Mouse (Mus musculus): ENCODE results near the gene Nkx2-5. TPM values are rescaled to one million over a fixed set of nuclear protein-coding genes. Genes with fewer than 3 reads are reported as not detected.

Gene Nkx2-5
- total RNA-seq, 2 experiments from 2014 or later: 75.6 to 79.8 TPM

DNA sequence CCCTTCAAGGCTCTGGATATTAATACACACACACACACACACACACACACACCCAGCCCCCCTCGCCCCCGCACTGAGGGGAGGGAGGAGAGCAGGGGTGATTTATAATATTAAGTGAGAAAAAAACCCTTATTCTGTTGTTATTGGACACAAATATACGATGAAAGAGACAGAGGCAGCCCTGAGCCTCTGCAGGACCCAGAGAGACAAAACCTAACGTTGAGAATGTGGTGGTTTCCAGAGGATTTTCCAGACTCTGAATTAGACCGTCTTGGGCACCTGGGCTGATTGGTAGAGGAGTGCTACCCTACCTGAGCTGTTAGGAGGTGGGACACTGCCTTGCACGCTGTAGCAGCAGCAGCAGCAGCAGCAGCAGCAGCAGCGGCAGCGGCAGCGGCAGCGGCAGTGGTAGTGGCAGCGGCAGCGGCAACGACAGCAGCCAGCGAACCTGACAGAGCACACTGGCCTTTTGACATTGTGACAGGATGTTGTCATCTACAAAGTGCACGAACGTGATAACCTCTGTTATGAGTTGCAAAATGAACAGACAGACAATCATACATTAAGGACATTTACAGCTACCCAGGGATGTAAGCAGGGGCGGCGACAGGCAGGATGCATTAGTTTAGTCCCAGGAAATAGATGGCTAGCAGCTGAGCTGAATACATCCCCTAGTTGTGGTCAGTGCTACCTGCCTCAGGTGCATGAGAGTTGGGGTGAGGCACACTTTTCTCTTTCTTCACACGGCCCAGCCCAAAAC is 7.8 kb downstream of the Nkx2-5 start:
- peak in 1 of 2 experiments; percentile 22 for DNase-seq

GRCm38 (mm10) chr17:26836377-26836776 is 8.4 kb downstream of the Nkx2-5 start:
- DNase-seq: no peak

DNA sequence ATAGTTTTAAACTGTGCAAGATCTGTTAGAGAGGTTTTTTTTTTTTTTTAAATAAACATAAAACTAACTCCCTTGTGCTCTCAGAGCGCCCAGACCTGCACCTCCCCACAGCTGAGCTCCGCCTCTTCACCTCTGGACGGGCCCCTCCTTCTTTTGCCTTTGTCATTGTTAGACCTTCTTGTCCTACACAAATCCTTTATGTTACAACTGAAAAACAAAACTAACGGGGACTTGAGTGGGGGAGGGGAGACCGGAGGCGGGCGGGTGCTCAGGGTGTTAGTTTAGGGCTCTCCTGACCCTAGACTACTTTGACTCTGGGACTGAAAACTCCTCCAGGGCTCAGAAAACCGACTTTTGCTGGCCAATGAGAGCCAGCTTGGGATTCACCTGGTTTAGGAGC is 8.9 kb downstream of the Nkx2-5 start:
- DNase-seq: peak in 1 of 2 experiments; percentile 33

DNA sequence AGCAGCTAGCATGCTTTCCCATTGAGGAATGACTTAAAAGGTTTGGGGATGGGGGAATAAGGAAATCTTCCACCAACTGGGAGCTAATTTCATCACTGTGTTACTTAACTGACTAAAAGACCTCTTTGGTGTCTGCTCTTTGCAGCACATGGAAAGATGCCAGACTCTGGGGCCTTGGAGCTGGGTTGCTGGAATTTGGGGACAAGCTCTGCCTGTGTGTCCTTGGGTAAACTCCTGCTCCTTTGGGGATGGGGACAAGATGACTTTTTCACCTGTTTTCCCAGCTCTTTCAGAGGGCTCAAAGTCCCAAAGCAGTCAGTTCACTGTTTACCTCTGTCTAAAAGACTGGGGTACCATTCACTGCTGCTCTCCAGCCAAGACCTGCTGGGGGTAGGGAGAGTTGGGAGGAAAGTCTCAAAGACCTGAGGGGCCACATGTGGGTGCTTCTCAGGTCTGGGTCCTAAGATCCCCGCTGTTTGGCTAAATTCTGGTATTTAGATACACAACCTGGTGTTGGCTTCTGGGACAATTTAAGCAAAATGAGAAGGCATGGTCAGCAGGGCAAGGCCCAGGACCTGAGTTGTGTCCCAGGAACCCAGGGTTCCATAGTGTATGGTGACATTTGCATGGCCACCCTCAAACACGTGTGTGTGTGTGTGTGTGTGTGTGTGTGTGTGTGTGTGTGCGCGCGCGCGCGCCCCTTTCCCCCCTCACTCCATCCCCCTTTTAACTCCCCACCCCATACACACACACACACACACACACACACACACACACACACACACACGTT is 9.6 kb downstream of the Nkx2-5 start:
- no peak for DNase-seq

GRCm38 (mm10) chr17:26834302-26834965 is 10.4 kb downstream of the Nkx2-5 start:
- no peak for DNase-seq

DNA sequence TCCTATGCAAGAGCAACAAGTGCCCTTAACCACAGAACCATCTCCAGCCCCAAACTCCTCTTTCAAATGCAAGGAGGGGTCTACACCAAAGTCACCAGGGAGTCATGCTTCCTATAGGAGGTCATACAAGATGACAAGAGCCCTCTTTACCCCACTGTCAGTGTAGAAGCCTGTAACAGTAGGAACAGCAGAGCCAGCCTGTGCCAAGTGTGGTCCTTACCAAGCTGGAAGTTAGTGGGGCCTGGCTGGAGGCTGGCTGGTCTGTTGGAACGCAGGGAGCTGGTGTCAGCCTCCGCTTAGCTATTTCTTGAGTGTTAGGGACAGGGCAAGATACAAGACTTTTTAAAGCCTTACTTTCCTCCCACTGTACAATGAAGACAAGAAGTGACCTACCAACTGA is 11.0 kb downstream of the Nkx2-5 start:
- no peak for DNase-seq

GRCm38 (mm10) chr17:26826131-26826530 is 18.7 kb downstream of the Nkx2-5 start:
- DNase-seq: no peak

- DNase-seq: no peak
Measured at GRCm38 (mm10) chr17:26817776-26818175, 27.0 kb downstream of the Nkx2-5 start.

GRCm38 (mm10) chr17:26816810-26817209 is 28.0 kb downstream of the Nkx2-5 start:
- no peak for DNase-seq

DNA sequence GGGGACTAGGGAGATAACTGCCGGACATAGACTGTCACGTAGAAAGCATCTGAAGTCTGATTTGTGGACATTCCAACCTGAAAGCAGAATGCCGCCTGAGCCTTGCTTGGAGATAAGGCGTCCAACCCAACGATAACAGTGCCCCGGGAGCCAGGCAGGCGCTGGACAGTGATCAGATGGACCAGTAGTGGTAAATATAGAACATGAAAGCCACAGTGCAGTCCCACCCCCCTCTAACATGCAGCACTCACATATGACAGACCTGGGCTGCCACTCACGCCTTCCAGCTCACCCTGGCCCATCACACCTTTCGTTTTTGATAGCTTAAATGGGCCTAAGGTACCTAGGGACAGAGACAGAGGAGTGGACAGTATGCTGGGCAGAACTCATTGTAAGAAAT is 31.3 kb downstream of the Nkx2-5 start:
- DNase-seq: no peak

- DNase-seq: no peak
Measured at GRCm38 (mm10) chr17:26812607-26813006, 32.2 kb downstream of the Nkx2-5 start.

DNA sequence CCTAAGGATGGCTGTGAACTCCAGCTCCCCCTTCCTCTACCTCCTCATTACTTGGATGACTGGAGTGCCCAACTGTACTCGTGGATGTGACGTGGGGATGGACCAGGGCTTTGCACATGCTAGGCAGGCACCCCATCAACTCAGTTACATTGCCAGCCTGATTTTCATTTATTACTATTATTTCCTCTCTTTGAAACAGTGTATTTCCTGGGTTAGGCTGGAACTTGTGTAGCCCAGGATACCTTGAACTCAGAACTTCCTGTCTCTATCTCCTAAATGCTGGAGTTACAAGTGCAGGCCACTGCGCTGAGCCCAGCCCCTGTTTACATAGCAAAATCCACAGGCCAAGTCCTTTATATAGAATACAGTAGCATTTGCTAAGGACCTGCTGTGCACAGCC is 41.9 kb downstream of the Nkx2-5 start:
- no peak for DNase-seq

- no peak for DNase-seq
Measured at GRCm38 (mm10) chr17:26797379-26798128, 47.3 kb downstream of the Nkx2-5 start.

DNA sequence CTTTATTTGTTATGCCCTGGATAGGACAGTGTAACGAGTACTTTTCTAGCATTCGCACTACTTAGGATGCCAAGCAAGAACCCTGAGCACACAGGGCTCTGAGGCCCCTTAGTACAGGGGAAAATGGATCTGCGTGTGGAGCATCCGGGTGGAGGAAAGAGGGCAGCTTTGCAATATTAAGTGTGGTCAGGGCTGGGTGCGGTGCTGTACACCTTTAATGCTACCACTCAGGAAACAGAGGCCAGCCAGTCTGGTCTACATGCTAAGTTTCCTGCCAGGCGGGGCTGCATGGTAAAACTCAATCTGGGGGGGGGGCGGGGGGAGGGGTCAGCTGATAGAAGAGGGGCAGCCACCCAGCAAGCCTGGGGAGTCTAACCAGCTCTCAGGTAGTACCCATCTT is 49.4 kb downstream of the Nkx2-5 start:
- DNase-seq: no peak

DNA sequence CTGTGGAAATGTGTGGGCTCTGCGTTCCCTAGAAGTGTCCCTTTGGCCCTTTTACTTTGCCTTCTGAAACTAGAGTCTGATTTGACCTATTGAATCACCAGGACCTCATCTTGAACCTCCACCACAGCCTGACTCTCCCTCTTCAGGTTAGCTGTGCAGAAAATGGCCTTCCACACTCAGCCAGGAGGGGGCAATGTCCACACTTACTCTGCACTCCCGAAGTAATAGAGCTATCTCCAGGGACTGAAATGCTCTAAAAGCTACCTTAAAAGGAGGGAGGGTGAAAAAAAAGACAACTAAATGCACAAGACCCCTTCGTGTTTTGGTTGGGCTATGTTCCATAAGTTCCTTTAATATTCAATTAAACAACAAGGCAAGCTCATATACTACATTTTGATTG is 50.1 kb downstream of the Nkx2-5 start:
- DNase-seq: peak; percentile 54 to 78

GRCm38 (mm10) chr17:26793068-26793765 is 51.6 kb downstream of the Nkx2-5 start:
- DNase-seq: no peak

DNA sequence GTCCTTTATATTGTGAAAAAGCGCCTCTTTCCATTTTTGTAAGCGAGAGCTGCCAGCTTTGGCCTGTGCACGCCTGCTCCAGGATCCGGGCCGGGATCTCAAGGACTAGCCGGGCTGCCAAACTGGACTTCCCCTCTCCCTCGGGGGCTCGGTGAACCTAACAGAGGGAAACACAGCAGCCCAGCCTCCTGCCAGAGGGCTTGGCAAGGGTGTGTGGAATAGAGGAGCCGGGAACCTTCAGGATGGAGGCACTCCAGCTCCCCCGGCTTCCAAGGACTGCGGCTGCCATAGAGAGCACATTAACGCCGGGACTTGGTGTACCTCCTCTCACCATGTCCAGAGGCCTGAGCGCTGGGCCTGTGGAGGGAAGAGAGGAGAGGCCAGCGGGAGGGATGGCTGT is 52.7 kb downstream of the Nkx2-5 start:
- DNase-seq: peak; percentile 48 to 75

DNA sequence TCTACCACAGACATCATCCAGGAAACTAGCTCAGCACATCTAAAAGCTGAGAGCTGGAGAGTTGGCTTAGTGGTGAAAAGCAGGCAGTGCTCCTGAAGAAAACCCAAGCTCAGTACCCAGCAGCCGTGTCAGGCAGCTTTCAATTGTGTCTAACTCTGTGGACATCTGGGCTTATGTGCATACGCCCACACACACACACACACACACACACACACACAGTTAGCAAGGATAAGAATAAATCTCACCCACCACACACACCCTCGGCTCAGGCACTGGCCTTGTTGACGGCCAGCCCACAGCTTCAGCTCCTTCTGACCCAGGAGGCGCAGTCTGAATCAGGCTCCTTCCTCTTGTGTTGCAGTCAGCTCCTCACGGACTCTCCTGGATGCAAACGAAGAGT is 53.2 kb downstream of the Nkx2-5 start:
- no peak for DNase-seq

DNA sequence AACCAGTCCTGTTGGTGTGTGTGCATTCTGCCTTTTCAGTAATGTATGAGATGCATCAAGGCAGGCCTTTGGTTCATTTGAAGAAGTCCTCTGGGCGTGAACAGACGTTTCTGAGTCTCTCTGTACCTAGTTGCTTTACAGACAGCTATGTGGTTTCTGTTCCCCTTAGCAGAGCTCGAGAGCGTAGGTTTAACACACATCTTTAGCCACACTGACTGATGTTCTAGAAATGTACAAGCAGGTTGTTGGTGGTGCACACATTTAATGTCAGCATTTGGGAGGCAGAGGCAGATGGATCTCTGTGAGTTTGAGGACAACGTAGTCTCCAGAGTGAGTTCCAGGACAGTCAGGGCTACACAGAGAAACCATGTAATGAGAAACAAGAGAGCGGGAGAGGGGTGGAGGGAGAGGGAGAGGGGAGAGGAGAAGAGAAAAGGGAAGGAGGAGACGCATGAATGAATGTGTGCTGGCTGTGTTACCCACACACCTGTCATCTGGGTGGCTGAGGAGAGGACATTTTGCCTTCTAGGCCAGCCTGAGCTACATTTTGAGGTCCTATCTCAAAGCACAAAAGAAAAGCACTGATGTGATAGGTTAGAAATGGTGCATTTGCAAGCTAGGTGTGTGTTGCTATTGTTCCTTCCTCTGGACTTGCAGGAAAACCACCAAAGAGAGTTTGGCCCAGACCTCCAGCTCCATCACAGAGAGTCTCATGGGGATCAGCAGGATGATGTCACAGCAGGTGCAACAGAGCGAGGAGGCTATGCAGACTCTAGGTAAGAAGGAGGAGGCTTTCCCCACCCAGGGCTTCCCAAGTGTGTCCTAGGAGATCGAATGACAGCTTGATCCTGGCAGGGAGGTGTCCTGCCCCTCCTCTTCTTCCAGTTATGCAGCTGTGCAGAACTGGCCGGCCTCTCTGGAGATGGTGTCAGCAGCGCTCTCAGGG is 54.3 kb downstream of the Nkx2-5 start:
- DNase-seq: no peak

DNA sequence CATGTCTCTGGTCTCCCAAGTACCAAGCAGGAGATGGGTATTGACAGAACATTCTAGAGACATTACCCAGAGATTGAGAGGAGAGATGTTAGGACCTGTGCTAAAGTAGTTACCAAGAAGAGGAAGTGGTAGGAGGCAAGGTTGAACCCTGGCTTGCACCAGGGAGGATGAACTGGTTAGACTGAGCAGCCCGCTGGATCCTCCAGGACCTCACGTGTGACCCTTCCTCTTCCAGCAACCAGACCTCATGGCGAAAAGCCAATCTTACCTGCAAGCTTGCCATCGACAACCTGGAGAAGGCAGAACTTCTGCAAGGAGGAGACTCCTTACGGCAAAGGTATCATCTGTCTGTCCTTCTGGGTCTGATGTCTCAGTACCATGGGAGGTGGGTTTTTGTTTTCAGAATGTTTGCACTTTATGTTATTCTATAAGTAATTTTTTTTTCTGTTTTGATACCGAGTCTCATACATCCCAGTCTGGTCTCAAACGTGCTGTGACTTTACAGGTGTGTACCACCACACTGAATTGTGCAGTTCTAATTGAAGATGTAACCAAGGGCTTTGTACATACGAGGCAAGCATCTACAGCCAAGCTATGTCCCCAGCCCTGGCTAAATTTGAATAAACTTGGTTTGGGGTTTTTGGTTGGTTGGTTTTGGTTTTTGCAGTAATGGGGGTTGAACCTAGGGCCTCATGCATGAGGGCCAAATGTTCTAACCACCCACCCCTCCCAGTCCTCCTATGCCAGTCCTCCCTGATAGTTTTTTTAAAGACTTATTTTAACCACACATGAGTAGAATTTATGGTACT is 55.1 kb downstream of the Nkx2-5 start:
- no peak for DNase-seq

Data from heart, adult 18-20 months (tissue).